Mouse (Mus musculus) gastrocnemius, postnatal 14 days (tissue): ENCODE results near the gene Snf8. TPM values are rescaled to one million over a fixed set of nuclear protein-coding genes. Genes with fewer than 3 reads are reported as not detected.
A peak's percentile ranks its signal among the peaks of the same experiment; 100 is the strongest.

Experiments used
- DNase-seq: peaks from one replicate; pipeline ENCODE4 v3.0.0; 2021; ENCODE audit warnings: mixed read lengths
- intact Hi-C: fragments of 180-260 bp; cut with DNase I; formaldehyde crosslinking; loops from one replicate; pipeline ENCODE4 v1.15.1; 2025; ENCODE audit warnings: low total_unique reads
- total RNA-seq, 2 experiments: library from RNA; stranded (reverse); gene quantifications; 2 replicates each; pipeline ENCODE4 v1.2.3; 2021

Gene Snf8
- total RNA-seq, 2 experiments from 2014 or later: 27.6 to 31.7 TPM

GRCm38 (mm10) chr11:96011982-96012381 lies 22.7 kb upstream of the Snf8 start:
- intact Hi-C loops: no loop called here
- DNase-seq: no peak

- no peak for DNase-seq
- intact Hi-C loops: no loop called here
Measured at GRCm38 (mm10) chr11:96015421-96015820, 19.3 kb upstream of the Snf8 start.

GRCm38 (mm10) chr11:96017941-96018351 lies 16.7 kb upstream of the Snf8 start:
- intact Hi-C loops: no loop called here
- no peak for DNase-seq

GRCm38 (mm10) chr11:96020622-96021021 lies 14.1 kb upstream of the Snf8 start:
- intact Hi-C loops: no loop called here
- DNase-seq: no peak

- intact Hi-C loops: no loop called here
- no peak for DNase-seq
Measured at GRCm38 (mm10) chr11:96028130-96028529, 6.6 kb upstream of the Snf8 start.

- intact Hi-C loops: no loop called here
- no peak for DNase-seq
Measured at GRCm38 (mm10) chr11:96030571-96030970, 4.1 kb upstream of the Snf8 start.

GRCm38 (mm10) chr11:96031701-96032100 lies 3.0 kb upstream of the Snf8 start:
- intact Hi-C loops: no loop called here
- no peak for DNase-seq

GRCm38 (mm10) chr11:96033264-96033663 lies 1.4 kb upstream of the Snf8 start:
- no peak for DNase-seq
- intact Hi-C loops: no loop called here

GRCm38 (mm10) chr11:96034116-96034515 lies 569 bp upstream of the Snf8 start:
- no peak for DNase-seq
- intact Hi-C loops: no loop called here

GRCm38 (mm10) chr11:96035133-96035532 lies 448 bp downstream of the Snf8 start:
- intact Hi-C loops: no loop called here
- peak; percentile 19 for DNase-seq

GRCm38 (mm10) chr11:96037499-96037898 lies 2.8 kb downstream of the Snf8 start:
- intact Hi-C loops: no loop called here
- no peak for DNase-seq

- intact Hi-C loops: no loop called here
- DNase-seq: no peak
Measured at GRCm38 (mm10) chr11:96038560-96038959, 3.9 kb downstream of the Snf8 start.

- DNase-seq: no peak
- intact Hi-C loops: no loop called here
Measured at GRCm38 (mm10) chr11:96044803-96045567, 10.3 kb downstream of the Snf8 start.

- no peak for DNase-seq
- intact Hi-C loops: no loop called here
Measured at GRCm38 (mm10) chr11:96046028-96046427, 11.3 kb downstream of the Snf8 start.

- intact Hi-C loops: no loop called here
- DNase-seq: no peak
Measured at GRCm38 (mm10) chr11:96046793-96047192, 12.1 kb downstream of the Snf8 start.

- DNase-seq: no peak
- intact Hi-C loops: no loop called here
Measured at GRCm38 (mm10) chr11:96047469-96048373, 13.0 kb downstream of the Snf8 start.

- intact Hi-C loops: no loop called here
Measured at GRCm38 (mm10) chr11:96049939-96050338, 15.3 kb downstream of the Snf8 start.

GRCm38 (mm10) chr11:96050854-96051253 lies 16.2 kb downstream of the Snf8 start:
- no peak for DNase-seq
- intact Hi-C loops: no loop called here

More at GRCm38 (mm10) chr11:96049939-96050338, 15.3 kb downstream of the Snf8 start:
- no peak for DNase-seq

GRCm38 (mm10) chr11:96058309-96058708 lies 23.6 kb downstream of the Snf8 start:
- intact Hi-C loops: no loop called here
- no peak for DNase-seq

GRCm38 (mm10) chr11:96064521-96065214 lies 30.0 kb downstream of the Snf8 start:
- no peak for DNase-seq
- intact Hi-C loops: no loop called here
